Mouse (Mus musculus) limb, embryonic 14.5 days (tissue): ENCODE data around the gene Dmd. TPM values are rescaled to one million over a fixed set of nuclear protein-coding genes. Genes with fewer than 3 reads are reported as not detected.

Experiments
- ATAC-seq: fragments of 200-750 bp; cut with Nextera tagmentation; 2 replicates; pipeline ENCODE4 v1.8.0; 2017; ENCODE audit warnings: low read depth, moderate number of reproducible peaks, moderate TSS enrichment; ENCODE audit not compliant: low FRiP score
- DNase-seq: peaks from one replicate; pipeline ENCODE4 v3.0.0-alpha.2; 2015; ENCODE audit warnings: low spot score
- H3K27ac ChIP-seq: fragments of 300-500 bp; sonication (generic); replicated peaks from 2 replicates; pipeline ENCODE4 v1.5.1; 2014; ENCODE audit warnings: low read depth, mild to moderate bottlenecking, low read length, moderate library complexity, mixed read lengths
- H3K27me3 ChIP-seq: fragments of 300-500 bp; sonication (generic); 2 replicates; pipeline ENCODE4 v1.6.1; 2014; ENCODE audit warnings: low read length, mixed read lengths; ENCODE audit not compliant: control insufficient read depth, insufficient read depth
- H3K36me3 ChIP-seq: fragments of 300-500 bp; sonication (generic); 2 replicates; pipeline ENCODE4 v1.6.1; 2014; ENCODE audit warnings: mild to moderate bottlenecking, low read length, moderate library complexity, mixed read lengths; ENCODE audit not compliant: control insufficient read depth, insufficient read depth
- H3K4me1 ChIP-seq: fragments of 300-500 bp; sonication (generic); 2 replicates; pipeline ENCODE4 v1.6.1; 2014; ENCODE audit warnings: antibody characterized with exemption, low read length, mixed read lengths; ENCODE audit not compliant: control insufficient read depth, insufficient read depth
- H3K4me2 ChIP-seq: fragments of 300-500 bp; sonication (generic); replicated peaks from 2 replicates; pipeline ENCODE4 v1.6.1; 2014; ENCODE audit warnings: low read depth, mild to moderate bottlenecking, low read length, moderate library complexity; ENCODE audit not compliant: severe bottlenecking
- H3K4me3 ChIP-seq: fragments of 300-500 bp; sonication (generic); replicated peaks from 2 replicates; pipeline ENCODE4 v1.5.1; 2014; ENCODE audit warnings: low read length
- H3K9ac ChIP-seq: fragments of 300-500 bp; sonication (generic); 2 replicates; pipeline ENCODE4 v1.6.1; 2014; ENCODE audit warnings: mild to moderate bottlenecking, low read depth, low read length, moderate library complexity; ENCODE audit not compliant: severe bottlenecking
- H3K9me3 ChIP-seq: fragments of 300-500 bp; sonication (generic); 2 replicates; pipeline ENCODE4 v1.6.1; 2016; ENCODE audit warnings: low read length; ENCODE audit not compliant: control insufficient read depth
- POLR2A ChIP-seq: fragments of 200-500 bp; IDR thresholded peaks from 2 replicates; pipeline ENCODE4 v1.8.0; 2012; ENCODE audit warnings: inconsistent platforms, mild to moderate bottlenecking, moderate library complexity, borderline replicate concordance; ENCODE audit not compliant: insufficient read depth, insufficient read length; ENCODE audit errors: extremely low read depth
- WGBS: fragments of 180-500 bp; shearing (Covaris S2); extraction: QIAGEN DNeasy Blood & Tissue Kit; methylation state at CpG from one replicate; pipeline ENCODE4 v1.1.7; 2014; 5-methylcytosine and 5-hydroxymethylcytosine counted together
- polyA plus RNA-seq, 2 experiments: library from polyadenylated mRNA; depleted of rRNA in 1 of 2; stranded (reverse) in 1 of 2; unstranded in 1 of 2; fragments of >200 nt; fragmentation: Nextera tagmentation in 1 of 2; extraction: Ambion mirVana in 1 of 2; gene quantifications; 2 replicates each; pipeline versions ENCODE4 v1.2.1 to v1.2.3; 2012 to 2014

Gene Dmd
- polyA plus RNA-seq, 2 experiments = 16.6 to 23.0 TPM

GRCm38 (mm10) chrX:83117198-83117597 is 168.5 kb downstream of the Dmd start:
- DNase-seq = peak; percentile 36
- 55% methylated on average over 2 of the region's 2 CpGs for WGBS
- Histone ChIP-seq H3K9me3 (no peaks in the 10 kb centered on the region), H3K4me1 (no peaks in the 10 kb centered on the region), H3K4me3 (no peak overlapping the region), H3K36me3 (no peaks in the 10 kb centered on the region), H3K9ac (no peak overlapping the region), H3K27ac (no peak overlapping the region), H3K27me3 (no peaks in the 10 kb centered on the region), H3K4me2 (no peak overlapping the region)
- ATAC-seq = no peak
- no peak for TF ChIP-seq POLR2A

- no peaks in the 10 kb centered on the region for H3K4me1 ChIP-seq
- H3K4me2 ChIP-seq = no peak overlapping the region
- DNase-seq = no peak
- no peaks in the 10 kb centered on the region for H3K27me3 ChIP-seq
- no peak for ATAC-seq
- no peaks in the 10 kb centered on the region for H3K36me3 ChIP-seq
- 59% methylated on average over 2 of the region's 2 CpGs for WGBS
- H3K4me3 ChIP-seq = no peak overlapping the region
- no peaks in the 10 kb centered on the region for H3K9me3 ChIP-seq
- H3K9ac ChIP-seq = no peak overlapping the region
- H3K27ac ChIP-seq = no peak overlapping the region
- no peak for TF ChIP-seq POLR2A
Measured at GRCm38 (mm10) chrX:83220563-83220962, 271.9 kb downstream of the Dmd start.

GRCm38 (mm10) chrX:83221050-83221449 is 272.4 kb downstream of the Dmd start:
- ATAC-seq (no peak), DNase-seq (no peak)
- Histone ChIP-seq H3K4me1 (no peaks in the 10 kb centered on the region), H3K27ac (no peak overlapping the region), H3K4me2 (no peak overlapping the region), H3K4me3 (no peak overlapping the region), H3K9me3 (no peaks in the 10 kb centered on the region), H3K36me3 (no peaks in the 10 kb centered on the region), H3K9ac (no peak overlapping the region), H3K27me3 (no peaks in the 10 kb centered on the region)
- no peak for TF ChIP-seq POLR2A
- WGBS = 39% methylated on average over 1 of the region's 1 CpGs

- H3K4me2 ChIP-seq = no peak within 1 kb of the TSS
- ATAC-seq (no peak), DNase-seq (no peak)
- no peaks in the 10 kb centered on the region for H3K9me3 ChIP-seq
- TF ChIP-seq POLR2A = no peak
- H3K4me1 ChIP-seq = no peaks in the 10 kb centered on the region
- no peak within 1 kb of the TSS for H3K9ac ChIP-seq
- H3K27ac ChIP-seq = no peak within 1 kb of the TSS
- no peaks in the 10 kb centered on the region for H3K27me3 ChIP-seq
- no peaks in the 10 kb centered on the region for H3K36me3 ChIP-seq
- 94% methylated on average over 15 of the region's 15 CpGs for WGBS
- H3K4me3 ChIP-seq = no peak within 1 kb of the TSS
Measured at GRCm38 (mm10) chrX:83487598-83487997, 538.9 kb downstream of the Dmd start, which contains the start of gene Tsga8. Tsga8 (minus strand) TSS chrX:83487924.

- no peak for TF ChIP-seq POLR2A
- Histone ChIP-seq H3K27me3 (no peaks in the 10 kb centered on the region), H3K4me1 (no peaks in the 10 kb centered on the region), H3K36me3 (no peaks in the 10 kb centered on the region), H3K9me3 (no peaks in the 10 kb centered on the region), H3K27ac (no peak overlapping the region), H3K4me3 (no peak overlapping the region), H3K9ac (no peak overlapping the region), H3K4me2 (no peak overlapping the region)
- no peak for DNase-seq
- no peak for ATAC-seq
- WGBS = 48% methylated on average over 1 of the region's 1 CpGs
Measured at GRCm38 (mm10) chrX:83674998-83675397, 726.3 kb downstream of the Dmd start.

- H3K4me1 ChIP-seq = no peaks in the 10 kb centered on the region
- H3K36me3 ChIP-seq = no peaks in the 10 kb centered on the region
- no peaks in the 10 kb centered on the region for H3K9me3 ChIP-seq
- DNase-seq (no peak), ATAC-seq (no peak)
- H3K4me3 ChIP-seq = no peak overlapping the region
- H3K27ac ChIP-seq = no peak overlapping the region
- no peak for TF ChIP-seq POLR2A
- no peak overlapping the region for H3K4me2 ChIP-seq
- H3K9ac ChIP-seq = no peak overlapping the region
- H3K27me3 ChIP-seq = no peaks in the 10 kb centered on the region
Measured at GRCm38 (mm10) chrX:83686547-83686946, 737.9 kb downstream of the Dmd start.
